Mouse (Mus musculus) heart, embryonic 10.5 days (tissue): ENCODE results near the gene Lrrc42. TPM values are rescaled to one million over a fixed set of nuclear protein-coding genes. Genes with fewer than 3 reads are reported as not detected.

ENCODE experiments used
- DNase-seq: peaks from one replicate; pipeline ENCODE4 v3.0.0-alpha.2; 2017; ENCODE audit warnings: low spot score
- H3K27ac ChIP-seq: fragments of 300-500 bp; sonication (generic); 2 replicates; pipeline ENCODE4 v1.5.1; 2016; ENCODE audit warnings: mild to moderate bottlenecking
- H3K27me3 ChIP-seq: fragments of 300-500 bp; sonication (generic); 2 replicates; pipeline ENCODE4 v1.6.1; 2016; ENCODE audit warnings: mild to moderate bottlenecking; ENCODE audit not compliant: poor library complexity, insufficient read depth, severe bottlenecking
- H3K36me3 ChIP-seq: fragments of 300-500 bp; sonication (generic); 2 replicates; pipeline ENCODE4 v1.6.1; 2016; ENCODE audit warnings: mild to moderate bottlenecking, moderate library complexity
- H3K4me1 ChIP-seq: fragments of 300-500 bp; sonication (generic); 2 replicates; pipeline ENCODE4 v1.6.1; 2016; ENCODE audit warnings: mild to moderate bottlenecking
- H3K4me3 ChIP-seq: fragments of 300-500 bp; sonication (generic); 2 replicates; pipeline ENCODE4 v1.5.1; 2016; ENCODE audit warnings: mild to moderate bottlenecking, moderate library complexity
- H3K9me3 ChIP-seq: fragments of 300-500 bp; sonication (generic); 2 replicates; pipeline ENCODE4 v1.6.1; 2016; ENCODE audit warnings: mild to moderate bottlenecking, moderate library complexity
- WGBS: fragments of 180-500 bp; shearing (Covaris S2); methylation state at CpG from one replicate; pipeline ENCODE4 v1.1.7; 2016; 5-methylcytosine and 5-hydroxymethylcytosine counted together
- polyA plus RNA-seq: library from polyadenylated mRNA; unstranded; fragments of >200 nt; fragmentation: Nextera tagmentation; extraction: Ambion mirVana; gene quantifications from 2 replicates; pipeline ENCODE4 v1.2.1, GENCODE M21; 2016

The Lrrc42 gene
- polyA plus RNA-seq, 1 experiment from 2014 or later, result 86.6 TPM

DNA sequence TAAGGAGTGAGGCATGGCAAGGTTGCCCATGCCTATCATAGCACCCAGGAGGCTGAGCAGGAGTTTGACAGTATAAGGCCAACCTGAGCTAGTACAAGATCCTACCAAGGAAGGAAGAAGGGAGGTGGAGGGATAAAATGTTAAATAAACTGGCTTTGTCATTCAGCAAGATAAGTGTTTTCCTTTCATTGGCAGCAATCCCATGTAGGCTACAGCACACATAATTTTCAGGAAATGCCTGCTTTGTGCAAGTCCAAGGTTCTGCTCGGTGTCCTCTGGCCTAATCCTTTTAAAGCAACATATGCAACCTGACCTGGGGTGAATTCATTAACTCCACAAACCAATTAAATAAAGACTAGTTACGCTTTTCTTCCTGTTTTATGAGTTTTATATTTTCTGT, 8.0 kb downstream of the Lrrc42 start:
- 77% methylated on average over 2 of the region's 2 CpGs for WGBS
- no peak overlapping the region for H3K4me3 ChIP-seq
- DNase-seq, result no peak
- peak overlapping the region; percentile 13; the same call in 1 of the 2 replicates for H3K27ac ChIP-seq
- H3K36me3 ChIP-seq, result peaks cover 37% of the 10 kb centered on the region
- no peaks in the 10 kb centered on the region for H3K27me3 ChIP-seq
- H3K9me3 ChIP-seq, result no peaks in the 10 kb centered on the region
- H3K4me1 ChIP-seq, result peaks cover 42% of the 10 kb centered on the region

GRCm38 (mm10) chr4:107243365-107244333, 9.7 kb downstream of the Lrrc42 start:
- Histone ChIP-seq H3K4me1 (peaks cover 29% of the 10 kb centered on the region), H3K36me3 (peaks cover 52% of the 10 kb centered on the region), H3K27ac (peak overlapping the region; percentile 13; the same call in 1 of the 2 replicates), H3K9me3 (no peaks in the 10 kb centered on the region), H3K4me3 (no peak overlapping the region), H3K27me3 (no peaks in the 10 kb centered on the region)
- 59% methylated on average over 6 of the region's 6 CpGs for WGBS
- no peak for DNase-seq

DNA sequence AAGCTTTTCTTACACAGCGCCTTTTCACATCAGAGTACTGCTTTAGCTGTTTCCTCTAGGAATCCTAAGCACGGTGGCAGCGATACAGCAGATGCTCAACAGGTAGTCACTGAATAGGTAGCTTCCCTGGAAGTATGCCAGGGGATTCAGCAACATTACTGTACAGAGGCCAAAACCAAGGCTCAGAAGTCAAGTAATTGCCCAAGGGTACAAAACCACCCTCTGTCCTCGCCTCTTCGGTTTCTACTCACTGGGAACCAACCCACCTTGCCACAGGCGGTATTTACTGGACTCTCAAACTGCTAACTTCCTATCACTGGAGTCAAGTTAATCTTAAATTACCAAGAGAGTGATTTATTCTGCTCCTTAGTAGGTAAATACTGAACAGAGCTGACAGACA, 13.1 kb downstream of the Lrrc42 start:
- Histone ChIP-seq H3K36me3 (peaks cover 81% of the 10 kb centered on the region), H3K9me3 (no peaks in the 10 kb centered on the region), H3K27ac (no peak overlapping the region), H3K4me1 (peaks cover 15% of the 10 kb centered on the region), H3K27me3 (no peaks in the 10 kb centered on the region), H3K4me3 (no peak overlapping the region)
- no peak for DNase-seq
- WGBS, result 95% methylated on average over 6 of the region's 6 CpGs

- no peaks in the 10 kb centered on the region for H3K9me3 ChIP-seq
- no peak overlapping the region for H3K4me3 ChIP-seq
- no peak overlapping the region for H3K27ac ChIP-seq
- DNase-seq, result no peak
- peaks cover 96% of the 10 kb centered on the region for H3K36me3 ChIP-seq
- H3K4me1 ChIP-seq, result no peaks in the 10 kb centered on the region
- WGBS, result 80% methylated on average over 2 of the region's 2 CpGs
- H3K27me3 ChIP-seq, result no peaks in the 10 kb centered on the region
These were observed 15.1 kb downstream of the Lrrc42 start for GRCm38 (mm10) chr4:107238253-107238652.

- no peaks in the 10 kb centered on the region for H3K4me1 ChIP-seq
- H3K27ac ChIP-seq, result no peak overlapping the region
- H3K36me3 ChIP-seq, result peaks cover 50% of the 10 kb centered on the region
- H3K27me3 ChIP-seq, result no peaks in the 10 kb centered on the region
- H3K9me3 ChIP-seq, result no peaks in the 10 kb centered on the region
- DNase-seq, result no peak
- H3K4me3 ChIP-seq, result no peak overlapping the region
- 31% methylated on average over 3 of the region's 3 CpGs for WGBS
These were observed 21.1 kb downstream of the Lrrc42 start for GRCm38 (mm10) chr4:107232219-107232618.

DNA sequence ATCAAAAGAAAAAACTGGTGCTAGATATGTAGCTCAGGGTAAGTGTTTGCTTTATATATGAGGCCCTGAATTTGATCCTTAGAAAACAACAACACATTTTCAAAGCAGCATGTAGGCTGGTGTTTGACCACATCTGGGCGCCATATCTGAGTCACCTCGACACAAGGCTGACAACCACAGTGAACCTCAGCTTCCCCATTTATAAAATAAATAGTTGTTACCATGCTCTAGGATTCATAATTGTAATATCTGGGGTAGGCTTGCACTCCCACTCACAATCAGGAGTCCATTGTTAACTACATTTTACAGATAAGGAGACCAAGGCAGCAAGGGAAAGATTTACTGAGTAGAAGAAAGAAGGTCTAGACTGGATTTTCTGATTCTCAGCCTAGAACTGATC, 27.0 kb downstream of the Lrrc42 start:
- no peak for DNase-seq
- 83% methylated on average over 2 of the region's 2 CpGs for WGBS
- H3K27me3 ChIP-seq, result peaks cover 7% of the 10 kb centered on the region; the same call in 1 of the 2 replicates

GRCm38 (mm10) chr4:107223225-107224204, 29.8 kb downstream of the Lrrc42 start:
- Histone ChIP-seq H3K4me3 (no peak overlapping the region), H3K9me3 (no peaks in the 10 kb centered on the region), H3K27me3 (peaks cover 10% of the 10 kb centered on the region; the same call in 1 of the 2 replicates), H3K27ac (no peak overlapping the region), H3K36me3 (no peaks in the 10 kb centered on the region), H3K4me1 (no peaks in the 10 kb centered on the region)
- WGBS, result 80% methylated on average over 11 of the region's 11 CpGs
- DNase-seq, result no peak

More for the DNA sequence above, 27.0 kb downstream of the Lrrc42 start:
- no peak overlapping the region for H3K27ac ChIP-seq
- no peak overlapping the region for H3K4me3 ChIP-seq
- H3K4me1 ChIP-seq, result no peaks in the 10 kb centered on the region
- H3K36me3 ChIP-seq, result peaks cover 2% of the 10 kb centered on the region; the same call in 1 of the 2 replicates
- H3K9me3 ChIP-seq, result no peaks in the 10 kb centered on the region

DNA sequence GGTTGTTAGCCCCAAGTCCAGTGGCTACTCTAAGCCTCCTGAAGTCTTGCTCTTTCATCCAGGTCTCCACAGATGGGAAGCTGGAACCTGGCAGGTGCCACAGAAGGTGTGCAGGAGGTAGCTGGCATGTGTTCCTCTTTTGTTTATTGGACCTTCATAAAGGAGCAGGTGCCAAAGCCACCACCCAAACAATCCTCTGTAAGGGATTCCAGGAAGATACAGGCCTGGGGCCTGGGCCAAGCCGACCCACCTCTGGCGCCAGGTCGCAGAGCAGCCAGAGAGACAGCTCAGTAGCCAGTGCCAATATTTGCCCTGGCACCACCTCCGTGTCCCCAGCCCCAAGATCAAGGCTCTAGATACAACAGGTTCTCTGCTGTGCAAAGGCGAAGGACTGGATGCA, 31.8 kb downstream of the Lrrc42 start:
- WGBS, result 89% methylated on average over 5 of the region's 5 CpGs
- peaks cover 16% of the 10 kb centered on the region; the same call in 1 of the 2 replicates for H3K27me3 ChIP-seq
- peaks cover 8% of the 10 kb centered on the region for H3K4me1 ChIP-seq
- no peak overlapping the region for H3K27ac ChIP-seq
- no peak overlapping the region for H3K4me3 ChIP-seq
- DNase-seq, result no peak
- H3K9me3 ChIP-seq, result no peaks in the 10 kb centered on the region
- no peaks in the 10 kb centered on the region for H3K36me3 ChIP-seq

- Histone ChIP-seq H3K9me3 (no peaks in the 10 kb centered on the region), H3K36me3 (no peaks in the 10 kb centered on the region), H3K27me3 (peaks cover 19% of the 10 kb centered on the region; the same call in 1 of the 2 replicates), H3K4me1 (peaks cover 16% of the 10 kb centered on the region), H3K27ac (no peak overlapping the region), H3K4me3 (no peak overlapping the region)
- 58% methylated on average over 9 of the region's 9 CpGs for WGBS
- DNase-seq, result no peak
These were observed 35.8 kb downstream of the Lrrc42 start for GRCm38 (mm10) chr4:107217574-107217973.

DNA sequence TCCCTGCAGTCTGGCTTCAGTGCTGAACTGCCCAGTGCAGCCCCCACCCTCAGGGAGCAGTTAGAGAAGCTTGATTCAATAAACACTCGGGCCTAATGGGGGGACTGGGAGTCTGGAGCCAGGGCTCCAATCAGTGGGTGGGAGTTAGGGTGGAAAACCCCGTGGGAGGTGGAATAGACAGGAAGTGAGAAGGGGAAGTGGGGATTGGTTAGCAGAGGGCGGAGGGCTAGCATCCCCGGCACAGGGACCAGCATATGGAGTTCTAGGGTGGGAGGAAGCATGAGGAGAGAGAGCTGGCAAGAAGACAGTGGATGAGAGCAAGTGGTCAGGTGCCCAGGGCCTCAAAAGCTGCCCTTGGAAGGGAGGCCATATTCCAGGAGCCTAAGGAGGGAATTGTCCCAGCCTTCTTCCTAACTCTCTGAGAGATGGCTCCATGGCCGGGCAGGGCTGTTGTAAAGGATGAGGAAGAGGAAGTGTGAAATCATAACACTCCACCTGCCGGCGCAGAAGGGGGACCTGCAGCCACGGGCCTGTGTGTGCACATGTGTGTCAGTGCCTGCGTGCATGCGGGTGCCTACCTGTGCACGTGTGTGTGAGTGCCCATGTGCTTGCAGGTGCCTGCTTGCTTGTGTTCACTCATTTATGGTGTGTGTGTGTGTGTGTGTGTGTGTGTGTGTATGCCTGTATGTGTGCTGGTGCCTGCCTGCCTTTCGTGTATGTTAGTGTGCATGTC, 39.9 kb downstream of the Lrrc42 start:
- DNase-seq, result no peak
- 70% methylated on average over 12 of the region's 12 CpGs for WGBS
- no peaks in the 10 kb centered on the region for H3K9me3 ChIP-seq
- no peaks in the 10 kb centered on the region for H3K36me3 ChIP-seq
- no peak overlapping the region for H3K4me3 ChIP-seq
- H3K4me1 ChIP-seq, result peaks cover 25% of the 10 kb centered on the region
- H3K27ac ChIP-seq, result no peak overlapping the region; the same call in 1 of the 2 replicates
- peaks cover 15% of the 10 kb centered on the region; the same call in 1 of the 2 replicates for H3K27me3 ChIP-seq

DNA sequence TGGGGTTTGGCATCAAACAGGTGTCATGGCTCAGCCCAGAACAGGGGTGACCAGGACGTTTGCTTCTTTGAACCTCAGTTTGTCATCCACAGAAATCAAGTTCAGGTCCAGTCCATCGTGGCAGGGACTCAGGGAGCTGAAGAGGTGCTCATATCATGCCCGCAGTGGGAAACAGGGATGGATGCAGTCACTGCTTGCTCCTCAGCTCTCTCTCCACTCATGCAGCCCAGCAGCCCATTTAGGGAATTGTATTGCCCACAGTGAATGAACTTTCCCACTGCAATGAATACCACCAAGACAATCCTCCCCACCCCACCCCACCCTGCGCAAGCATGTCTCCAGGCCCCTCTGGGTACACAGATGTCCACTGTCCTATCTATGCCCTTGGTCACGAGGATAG, 41.4 kb downstream of the Lrrc42 start:
- Histone ChIP-seq H3K9me3 (no peaks in the 10 kb centered on the region), H3K4me1 (peaks cover 17% of the 10 kb centered on the region), H3K4me3 (no peak overlapping the region), H3K27me3 (peaks cover 10% of the 10 kb centered on the region; the same call in 1 of the 2 replicates), H3K36me3 (peaks cover 14% of the 10 kb centered on the region; the same call in 1 of the 2 replicates), H3K27ac (no peak overlapping the region)
- DNase-seq, result no peak
- WGBS, result 89% methylated on average over 5 of the region's 5 CpGs

DNA sequence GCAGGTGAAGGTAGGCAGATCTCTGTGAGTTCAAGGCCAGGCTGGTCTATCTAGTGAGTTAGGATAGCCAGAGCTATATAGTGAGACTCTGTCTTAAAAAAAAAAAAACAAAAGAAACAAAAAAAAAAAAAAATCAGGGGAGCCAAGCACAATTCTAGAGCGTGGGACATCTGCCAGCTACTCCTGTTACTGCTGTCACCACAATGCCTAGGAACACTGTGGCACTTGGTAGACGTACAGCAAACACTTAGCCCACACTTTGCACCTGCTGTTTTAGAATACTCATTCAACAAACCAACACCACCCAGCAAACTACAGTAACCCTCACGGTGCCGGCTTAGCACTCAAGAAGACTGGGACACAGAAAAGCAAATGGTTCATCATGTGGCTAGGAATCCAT, 41.9 kb downstream of the Lrrc42 start:
- Histone ChIP-seq H3K9me3 (no peaks in the 10 kb centered on the region), H3K4me3 (no peak overlapping the region), H3K36me3 (peaks cover 17% of the 10 kb centered on the region; the same call in 1 of the 2 replicates), H3K27ac (no peak overlapping the region), H3K27me3 (peaks cover 10% of the 10 kb centered on the region; the same call in 1 of the 2 replicates), H3K4me1 (peaks cover 17% of the 10 kb centered on the region)
- DNase-seq, result no peak
- WGBS, result 82% methylated on average over 4 of the region's 4 CpGs
